Mouse (Mus musculus) forebrain, embryonic 15.5 days (tissue): Measurements from ENCODE around the gene 2210011C24Rik. TPM values are rescaled to one million over a fixed set of nuclear protein-coding genes. Genes with fewer than 3 reads are reported as not detected.
"Not testable (repeated sequence)": the region's sequence is repeated elsewhere in the genome, so short reads cannot be mapped to it uniquely, and the experiment has no call there.

ENCODE experiments used
- ATAC-seq: fragments of 200-750 bp; cut with Nextera tagmentation; replicated peaks from 2 replicates; pipeline ENCODE4 v1.8.0; 2017; ENCODE audit warnings: mild to moderate bottlenecking, moderate TSS enrichment, moderate library complexity
- H3K27ac ChIP-seq: fragments of 300-500 bp; sonication (generic); replicated peaks from 2 replicates; pipeline ENCODE4 v1.5.1; 2015; ENCODE audit warnings: mild to moderate bottlenecking, inconsistent platforms
- H3K27me3 ChIP-seq: fragments of 300-500 bp; sonication (generic); 2 replicates; pipeline ENCODE4 v1.6.1; 2015; ENCODE audit warnings: inconsistent platforms
- H3K36me3 ChIP-seq: fragments of 300-500 bp; sonication (generic); 2 replicates; pipeline ENCODE4 v1.6.1; 2015; ENCODE audit warnings: mild to moderate bottlenecking, inconsistent platforms
- H3K4me1 ChIP-seq: fragments of 300-500 bp; sonication (generic); 2 replicates; pipeline ENCODE4 v1.6.1; 2015; ENCODE audit warnings: inconsistent platforms
- H3K4me2 ChIP-seq: fragments of 300-500 bp; sonication (generic); replicated peaks from 2 replicates; pipeline ENCODE4 v1.6.1; 2015; ENCODE audit warnings: mild to moderate bottlenecking, inconsistent platforms
- H3K4me3 ChIP-seq: fragments of 300-500 bp; sonication (generic); 2 replicates; pipeline ENCODE4 v1.5.1; 2015; ENCODE audit warnings: mild to moderate bottlenecking, inconsistent platforms
- H3K9ac ChIP-seq: fragments of 300-500 bp; sonication (generic); replicated peaks from 2 replicates; pipeline ENCODE4 v1.6.1; 2015; ENCODE audit warnings: mild to moderate bottlenecking, inconsistent platforms
- H3K9me3 ChIP-seq: fragments of 300-500 bp; sonication (generic); 2 replicates; pipeline ENCODE4 v1.6.1; 2016; ENCODE audit warnings: inconsistent platforms
- WGBS: fragments of 180-500 bp; shearing (Covaris S2); methylation state at CpG from one replicate; pipeline ENCODE4 v1.1.7; 2015; ENCODE audit warnings: mixed read lengths; 5-methylcytosine and 5-hydroxymethylcytosine counted together
- polyA plus RNA-seq: library from polyadenylated mRNA; unstranded; fragments of >200 nt; fragmentation: Nextera tagmentation; extraction: Ambion mirVana; gene quantifications from 2 replicates; pipeline ENCODE4 v1.2.1, GENCODE M21; 2015

Gene 2210011C24Rik
- polyA plus RNA-seq, 1 experiment from 2014 or later: not detected

DNA sequence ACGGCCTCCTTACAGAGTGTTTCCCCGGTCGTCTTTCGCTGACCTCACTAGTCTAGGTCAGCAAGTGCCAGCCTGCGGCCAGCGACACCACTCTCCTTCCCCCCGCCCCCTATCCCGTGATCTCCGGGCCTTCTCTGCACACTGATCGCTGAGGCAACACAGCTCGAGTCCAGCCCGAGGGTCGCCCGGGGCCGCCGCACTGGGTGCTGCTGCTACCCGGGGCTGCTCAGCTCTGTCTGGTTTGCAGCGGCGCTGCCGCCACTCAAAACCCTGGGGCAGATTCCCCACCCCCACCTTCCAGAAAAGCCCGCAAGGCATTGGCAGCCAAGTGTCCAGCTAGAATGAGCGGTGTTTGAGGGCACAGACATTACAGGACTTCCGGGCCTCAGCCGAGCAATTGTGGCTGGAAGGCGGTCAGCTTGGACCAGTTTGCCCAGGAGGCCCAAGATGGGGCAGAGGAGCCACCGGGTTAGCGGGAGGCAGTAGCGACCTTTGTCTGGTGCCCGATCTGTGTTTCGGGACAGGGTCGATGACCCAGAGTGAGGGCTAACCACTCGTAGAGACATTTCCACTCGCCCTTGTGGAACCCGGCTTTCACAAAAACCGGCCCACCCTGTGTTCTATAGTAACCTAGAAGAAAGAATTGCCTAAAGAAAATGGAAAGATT is 661 bp upstream of the 2210011C24Rik start:
- no peaks in the 10 kb centered on the region for H3K36me3 ChIP-seq
- H3K27ac ChIP-seq: no peak overlapping the region
- H3K27me3 ChIP-seq: peaks cover 43% of the 10 kb centered on the region
- H3K9me3 ChIP-seq: no peaks in the 10 kb centered on the region
- peak overlapping the region; percentile 48 for H3K4me3 ChIP-seq
- H3K4me2 ChIP-seq: peak overlapping the region; percentile 92
- 4% methylated on average over 34 of the region's 35 CpGs for WGBS
- no peak for ATAC-seq
- H3K4me1 ChIP-seq: peaks cover 23% of the 10 kb centered on the region
- no peak overlapping the region for H3K9ac ChIP-seq

DNA sequence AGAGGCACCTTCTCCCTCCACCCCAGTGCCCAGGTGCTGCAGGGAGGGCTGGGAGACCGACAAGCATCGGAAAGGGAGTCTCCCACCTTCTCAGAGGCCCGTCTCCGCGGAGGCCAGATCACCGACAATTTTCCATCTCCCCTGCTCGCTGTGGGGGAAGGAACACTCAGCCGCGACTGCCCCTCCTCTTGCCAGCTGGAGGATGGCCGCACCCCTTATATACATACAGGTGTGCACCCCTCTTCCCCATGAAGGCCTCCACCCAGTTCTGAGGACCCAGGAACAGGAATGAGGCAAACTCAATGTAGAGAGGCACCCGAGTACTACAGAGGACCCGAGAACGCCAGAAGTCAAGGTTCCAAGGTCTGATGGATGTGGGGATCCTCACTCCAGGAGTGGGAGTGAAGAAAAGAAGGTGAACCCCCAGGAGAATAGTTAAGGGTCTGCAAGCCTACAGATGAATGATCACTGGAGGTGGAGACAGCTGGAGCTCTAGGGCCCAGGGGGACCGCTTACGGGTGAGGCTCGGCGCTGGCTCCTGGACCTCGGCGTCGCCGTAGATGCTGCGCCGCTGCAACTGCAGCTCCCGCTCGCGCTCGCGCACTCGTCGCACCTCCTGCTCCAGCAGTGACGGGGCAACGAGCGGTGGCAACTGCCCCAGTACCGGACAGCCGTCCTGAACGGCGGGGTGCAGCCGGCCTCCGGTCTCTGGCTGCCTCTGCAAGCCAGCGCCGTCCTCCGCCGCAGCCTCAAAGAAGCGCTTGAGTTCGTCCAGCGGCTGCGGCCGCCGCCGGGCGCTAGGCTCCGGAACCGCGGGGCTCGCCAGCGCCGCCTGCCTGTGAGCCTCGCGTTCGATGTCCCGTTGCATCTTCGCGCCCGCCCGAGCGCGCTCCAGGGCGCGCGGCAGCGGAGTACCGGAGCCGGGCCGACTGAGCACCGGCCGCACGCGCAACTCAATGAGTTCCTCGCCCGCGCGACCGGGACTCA is 1.1 kb downstream of the 2210011C24Rik start:
- 1% methylated on average over 80 of the region's 83 CpGs for WGBS
- H3K4me1 ChIP-seq: peaks cover 23% of the 10 kb centered on the region
- H3K27me3 ChIP-seq: peaks cover 41% of the 10 kb centered on the region
- no peaks in the 10 kb centered on the region for H3K9me3 ChIP-seq
- H3K9ac ChIP-seq: peak overlapping the region; percentile 46
- H3K36me3 ChIP-seq: no peaks in the 10 kb centered on the region
- peak overlapping the region; percentile 92 for H3K4me2 ChIP-seq
- H3K27ac ChIP-seq: no peak overlapping the region
- peak overlapping the region; percentile 48 for H3K4me3 ChIP-seq
- peak; percentile 44; the same call in 1 of the 2 replicates for ATAC-seq

DNA sequence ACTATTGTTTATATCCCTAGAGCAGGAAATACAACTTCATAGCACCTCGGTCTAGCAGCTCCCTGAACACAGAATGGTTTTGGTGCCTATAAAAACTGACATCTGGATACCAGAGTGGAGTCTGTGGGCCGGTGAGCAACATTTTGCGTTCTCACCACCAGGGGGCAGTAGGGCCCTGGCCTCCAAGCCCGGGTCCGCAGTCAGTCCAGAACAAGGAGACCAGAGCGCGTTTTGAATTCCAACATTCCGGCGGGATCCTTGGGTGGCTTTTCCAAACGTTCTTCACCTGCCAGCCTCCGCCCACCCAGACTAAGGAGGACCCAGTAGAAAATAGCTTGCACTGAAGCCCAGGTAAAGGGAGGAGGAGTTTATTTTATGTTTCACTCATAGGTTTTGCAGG is 2.1 kb downstream of the 2210011C24Rik start:
- ATAC-seq: no peak
- Histone ChIP-seq H3K27ac (no peak overlapping the region), H3K36me3 (no peaks in the 10 kb centered on the region), H3K4me1 (peaks cover 26% of the 10 kb centered on the region), H3K9me3 (no peaks in the 10 kb centered on the region), H3K4me2 (0 out of 2 replicates have a peak overlapping the region, but pooled peaks have one; percentile 13), H3K4me3 (no peak overlapping the region), H3K27me3 (peaks cover 41% of the 10 kb centered on the region), H3K9ac (no peak overlapping the region)
- 2% methylated on average over 11 of the region's 11 CpGs for WGBS

DNA sequence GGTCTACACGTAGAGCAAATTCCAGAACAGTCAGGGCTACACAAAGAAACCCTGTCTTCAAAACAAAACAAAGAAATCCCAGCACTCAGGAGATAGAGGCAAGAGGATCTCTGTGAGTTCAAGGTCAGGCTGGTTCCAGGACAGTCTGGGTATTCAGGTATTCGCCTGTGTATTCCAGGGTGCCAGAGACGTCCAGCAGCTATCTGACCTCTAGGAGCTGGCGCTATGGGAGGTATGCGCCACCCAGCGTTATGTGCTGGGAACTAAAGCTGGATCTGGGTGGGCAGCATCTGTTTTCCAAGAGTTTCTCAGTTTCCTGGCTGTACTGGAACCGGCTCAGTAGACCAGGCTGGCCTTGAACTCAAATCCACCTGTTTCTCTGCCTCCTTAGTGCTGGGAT is 3.6 kb downstream of the 2210011C24Rik start:
- no peaks in the 10 kb centered on the region for H3K9me3 ChIP-seq
- 20% methylated on average over 7 of the region's 7 CpGs for WGBS
- H3K9ac ChIP-seq: no peak overlapping the region

DNA sequence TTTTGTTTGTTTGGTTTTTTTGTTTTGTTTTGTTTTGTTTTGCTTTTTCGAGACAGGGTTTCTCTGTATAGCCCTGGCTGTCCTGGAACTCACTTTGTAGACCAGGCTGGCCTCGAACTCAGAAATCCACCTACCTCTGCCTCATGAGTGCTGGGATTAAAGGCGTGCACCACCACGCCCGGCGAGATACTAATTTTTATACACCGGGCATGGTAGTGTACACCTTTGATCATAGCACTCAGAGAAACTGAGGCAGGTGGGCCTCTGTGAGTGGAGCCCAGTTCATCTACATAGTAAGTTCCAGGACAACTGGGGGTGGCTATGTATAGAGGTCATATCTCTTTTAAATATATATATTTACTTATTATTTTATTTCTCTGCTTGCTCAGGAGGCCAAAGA is 6.5 kb downstream of the 2210011C24Rik start:
- H3K9ac ChIP-seq, H3K27ac ChIP-seq, H3K36me3 ChIP-seq, H3K4me3 ChIP-seq, H3K4me2 ChIP-seq, ATAC-seq, H3K9me3 ChIP-seq: not testable (repeated sequence)
- Histone ChIP-seq H3K4me1 (peaks cover 28% of the 10 kb centered on the region), H3K27me3 (peaks cover 20% of the 10 kb centered on the region)
- WGBS: 92% methylated on average over 7 of the region's 7 CpGs

More for the DNA sequence above, 3.6 kb downstream of the 2210011C24Rik start:
- H3K36me3 ChIP-seq: no peaks in the 10 kb centered on the region
- peaks cover 34% of the 10 kb centered on the region for H3K27me3 ChIP-seq
- H3K4me2 ChIP-seq: no peak overlapping the region
- H3K27ac ChIP-seq: no peak overlapping the region
- ATAC-seq: no peak
- H3K4me3 ChIP-seq: no peak overlapping the region
- peaks cover 36% of the 10 kb centered on the region for H3K4me1 ChIP-seq

DNA sequence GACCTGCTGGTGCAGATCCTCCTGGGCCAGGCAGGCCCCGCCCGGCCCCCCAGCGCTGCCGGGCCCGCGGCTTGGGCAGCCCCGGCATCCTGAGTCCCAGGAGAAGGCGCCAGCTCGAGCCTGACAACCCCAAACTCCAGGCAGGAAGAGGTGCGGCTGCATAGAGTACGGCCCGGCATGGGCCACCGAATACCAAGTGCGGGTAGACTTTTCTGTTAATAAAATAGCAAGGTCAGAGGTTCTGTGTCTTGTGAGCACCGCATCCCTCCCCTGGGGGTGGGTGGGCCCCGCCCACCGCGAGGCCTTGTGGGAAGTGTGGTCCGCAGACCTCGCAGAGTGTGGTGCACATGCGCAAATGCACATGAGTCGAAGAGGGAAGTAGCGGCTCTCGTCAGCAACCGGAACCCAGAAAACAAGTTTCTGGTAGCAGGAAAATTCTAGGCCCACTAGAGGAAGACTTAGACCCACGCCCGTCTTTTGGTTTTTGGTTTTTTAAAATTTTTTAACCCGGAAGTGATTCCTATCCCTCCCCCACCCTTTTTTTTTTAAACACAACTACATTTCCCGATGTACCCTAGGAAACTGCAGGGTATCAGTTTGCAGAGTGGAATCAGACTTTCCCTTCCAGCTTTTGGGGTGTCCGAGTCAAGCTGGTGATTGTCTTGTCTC is 7.3 kb downstream of the 2210011C24Rik start:
- H3K4me1 ChIP-seq: peaks cover 29% of the 10 kb centered on the region
- H3K27ac ChIP-seq: peak overlapping the region; percentile 75
- H3K36me3 ChIP-seq: peaks cover 15% of the 10 kb centered on the region
- under 1% methylated on average over 30 of the region's 30 CpGs for WGBS
- no peaks in the 10 kb centered on the region for H3K9me3 ChIP-seq
- peak overlapping the region; percentile 59 for H3K4me3 ChIP-seq
- H3K4me2 ChIP-seq: peak overlapping the region; percentile 91
- peak overlapping the region; percentile 68 for H3K9ac ChIP-seq
- ATAC-seq: peak; percentile 86
- peaks cover 14% of the 10 kb centered on the region for H3K27me3 ChIP-seq

DNA sequence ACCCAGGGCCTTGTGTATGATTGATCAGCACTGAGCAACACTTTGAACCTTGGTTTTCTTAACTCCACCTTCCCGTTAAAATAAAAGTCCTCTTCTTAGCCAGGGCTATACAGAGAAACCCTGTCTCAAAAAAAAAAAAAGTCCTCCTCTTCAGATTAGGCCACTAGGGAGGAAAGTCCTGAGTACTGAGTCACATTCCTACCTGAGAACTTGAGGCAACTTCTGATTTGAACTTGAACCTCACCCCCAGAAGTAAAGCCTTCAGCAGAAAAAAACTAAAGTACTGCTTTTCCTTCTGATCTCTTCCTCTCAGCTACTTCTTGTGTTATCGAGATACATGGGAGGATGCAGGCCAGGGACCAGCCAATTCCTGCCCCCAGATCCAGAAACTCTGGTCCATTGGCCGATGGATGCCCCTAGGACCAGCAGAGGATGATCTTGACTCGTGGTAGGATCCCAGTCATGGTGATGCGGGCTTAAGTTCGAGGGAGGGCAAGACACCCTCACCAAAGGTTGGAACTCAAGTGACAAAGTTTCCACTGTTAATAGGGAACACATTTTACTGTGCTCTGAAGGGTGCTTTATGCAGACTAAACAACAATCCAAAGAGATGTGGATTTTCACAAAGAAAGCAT is 8.2 kb downstream of the 2210011C24Rik start:
- Histone ChIP-seq H3K36me3 (peaks cover 17% of the 10 kb centered on the region), H3K9me3 (no peaks in the 10 kb centered on the region), H3K4me3 (peak overlapping the region; percentile 59), H3K27me3 (peaks cover 14% of the 10 kb centered on the region), H3K27ac (no peak overlapping the region), H3K4me1 (peaks cover 38% of the 10 kb centered on the region), H3K4me2 (peak overlapping the region; percentile 91), H3K9ac (peak overlapping the region; percentile 68)
- 70% methylated on average over 6 of the region's 6 CpGs for WGBS
- ATAC-seq: no peak

DNA sequence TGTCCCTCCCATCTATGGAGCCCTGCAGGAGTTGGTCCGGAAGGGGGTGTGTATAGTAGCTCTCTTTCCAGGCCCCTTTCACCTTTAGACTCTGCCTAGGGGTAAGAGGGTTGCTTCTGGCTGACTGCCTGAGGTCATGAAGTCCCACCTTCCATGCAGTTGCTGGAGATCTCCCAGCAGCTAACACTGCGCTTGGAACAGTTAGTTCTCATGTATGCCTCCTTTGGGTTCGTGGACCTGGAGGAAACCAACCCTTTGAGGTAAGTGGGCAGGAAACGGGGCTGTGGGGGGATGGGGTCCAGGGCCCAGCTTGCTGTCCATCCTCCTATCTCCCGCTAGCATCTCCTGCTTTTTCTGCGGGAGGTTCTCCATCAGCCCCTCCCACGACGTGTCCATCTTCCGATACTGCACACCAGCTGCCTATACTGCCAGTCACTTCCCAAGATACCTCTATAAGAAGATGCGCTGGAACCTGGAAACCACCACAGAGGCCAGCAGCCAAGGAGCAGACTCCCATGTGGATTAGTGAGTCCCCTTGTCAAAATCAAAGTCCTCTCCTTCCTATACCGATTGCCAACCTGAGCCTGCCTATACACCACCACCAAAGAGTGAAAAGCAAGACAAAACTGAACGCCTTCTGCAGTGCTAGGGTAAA is 8.9 kb downstream of the 2210011C24Rik start:
- Histone ChIP-seq H3K4me3 (no peak overlapping the region), H3K9ac (no peak overlapping the region), H3K27me3 (peaks cover 14% of the 10 kb centered on the region), H3K27ac (no peak overlapping the region), H3K36me3 (peaks cover 17% of the 10 kb centered on the region), H3K4me2 (no peak overlapping the region), H3K4me1 (peaks cover 40% of the 10 kb centered on the region), H3K9me3 (no peaks in the 10 kb centered on the region)
- WGBS: 56% methylated on average over 12 of the region's 12 CpGs
- ATAC-seq: no peak

DNA sequence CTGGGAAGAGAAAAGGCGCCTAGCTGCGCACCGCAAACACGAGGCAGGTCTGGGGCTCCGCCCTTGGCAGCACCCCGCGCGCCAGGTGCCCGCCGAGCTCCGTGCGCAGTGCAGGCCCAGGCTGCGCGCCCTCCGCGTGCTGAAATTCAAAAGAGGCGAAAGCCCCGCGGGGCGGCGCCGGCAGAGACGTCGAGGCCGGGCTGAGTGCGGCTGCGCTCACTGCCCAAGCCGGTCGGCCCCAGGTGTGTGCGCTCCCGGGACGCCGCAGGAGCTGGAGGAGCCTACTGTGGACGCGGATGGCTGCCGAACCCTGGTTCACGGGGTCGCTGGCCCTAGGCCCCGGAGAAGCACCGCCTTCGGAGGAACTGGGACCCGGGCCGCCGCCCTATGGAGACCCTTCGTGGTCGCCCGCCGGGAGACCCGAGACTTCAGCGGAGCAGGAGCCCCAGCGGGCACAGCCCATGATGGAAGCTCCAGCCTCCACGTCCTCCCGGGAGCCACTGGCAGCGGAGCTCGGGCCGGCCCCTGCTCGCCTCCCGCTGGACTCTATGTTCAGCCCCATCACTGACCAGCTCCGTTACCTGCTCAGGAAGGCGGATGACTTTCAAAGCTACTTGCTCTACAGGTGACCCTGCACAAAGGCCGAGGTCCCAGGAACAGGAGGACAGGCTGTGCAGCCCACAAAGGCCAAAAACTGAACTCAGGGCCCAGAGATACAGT is 10.5 kb downstream of the 2210011C24Rik start, which contains the start of gene 1700067K01Rik:
1700067K01Rik (plus strand) TSS at position 222 of the 720 bp plus-strand sequence.
- H3K4me2 ChIP-seq: 0 out of 2 replicates have a peak within 1 kb of the TSS, but pooled peaks have one; percentile 1
- peak within 1 kb of the TSS; percentile 2; the same call in 1 of the 2 replicates for H3K4me3 ChIP-seq
- H3K4me1 ChIP-seq: peaks cover 43% of the 10 kb centered on the region
- WGBS: 20% methylated on average over 61 of the region's 61 CpGs
- peak within 1 kb of the TSS; percentile 8; the same call in 1 of the 2 replicates for H3K9ac ChIP-seq
- no peak for ATAC-seq
- H3K9me3 ChIP-seq: no peaks in the 10 kb centered on the region
- peaks cover 17% of the 10 kb centered on the region for H3K36me3 ChIP-seq
- H3K27me3 ChIP-seq: peaks cover 14% of the 10 kb centered on the region
- H3K27ac ChIP-seq: no peak within 1 kb of the TSS

DNA sequence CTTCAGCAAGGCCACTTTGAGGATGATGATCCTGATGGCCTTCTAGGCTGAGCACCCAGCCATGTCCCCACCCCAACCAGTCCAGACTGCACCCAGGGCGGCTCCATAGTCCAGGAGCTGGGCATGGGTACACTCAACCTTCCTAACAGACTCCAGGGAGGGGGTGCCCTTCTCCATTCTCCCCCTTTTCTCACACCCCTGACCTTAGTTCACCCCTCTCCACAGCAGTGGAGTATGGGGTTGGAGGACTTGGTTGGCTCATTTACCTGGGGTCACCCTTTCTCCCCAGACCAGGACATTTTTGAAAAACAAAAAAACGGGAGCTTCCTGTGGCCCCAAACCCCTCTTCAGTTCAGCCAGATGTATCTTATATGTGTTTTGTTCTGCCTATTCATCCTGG is 12.1 kb downstream of the 2210011C24Rik start:
- no peak for ATAC-seq
- H3K4me2 ChIP-seq: peak overlapping the region; percentile 76; the same call in 1 of the 2 replicates
- H3K9ac ChIP-seq: no peak overlapping the region
- no peaks in the 10 kb centered on the region for H3K9me3 ChIP-seq
- 0 out of 2 replicates have a peak overlapping the region, but pooled peaks have one; percentile 76 for H3K4me3 ChIP-seq
- H3K27ac ChIP-seq: no peak overlapping the region
- peaks cover 21% of the 10 kb centered on the region for H3K36me3 ChIP-seq
- WGBS: 93% methylated on average over 2 of the region's 2 CpGs
- peaks cover 40% of the 10 kb centered on the region for H3K4me1 ChIP-seq
- peaks cover 14% of the 10 kb centered on the region for H3K27me3 ChIP-seq
